Mouse (Mus musculus): Measurements from ENCODE around the gene Vwc2l.

DNA sequence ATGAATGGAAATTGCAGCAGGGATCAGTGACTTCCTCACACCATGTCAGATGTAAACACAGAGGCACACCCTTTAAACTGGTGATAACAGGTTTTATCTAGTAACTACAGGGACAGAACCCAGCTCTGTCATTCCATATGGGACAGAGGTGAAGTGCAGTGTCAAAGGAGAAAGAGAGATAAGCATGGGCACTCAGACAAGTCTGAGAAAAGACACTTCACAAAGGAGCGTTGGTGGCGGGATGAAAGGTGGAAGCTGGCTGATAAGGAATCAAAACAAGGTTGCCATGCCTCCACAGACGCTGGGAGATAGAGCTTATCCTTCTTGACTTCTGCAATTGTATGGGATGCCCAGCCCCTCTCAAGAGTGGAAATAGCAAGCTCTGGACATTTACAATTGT is 176.8 kb downstream of the Vwc2l start:
- TF ChIP-seq CTCF (IDR thresholded peaks at IDR 0.05; ENCODE audit: control insufficient read depth, insufficient read depth, low read length) (no peak), POLR2A (IDR thresholded peaks at IDR 0.05; ENCODE audit: borderline replicate concordance, control insufficient read depth, low read depth, low read length) (no peak)

Data from bone marrow, adult 2 months (tissue).